Mouse (Mus musculus): ENCODE data around the gene Bcar1.

Gene Bcar1

GRCm38 (mm10) chr8:111680423-111681028 is 63.1 kb downstream of the Bcar1 start:
- DNase-seq (ENCODE audit: low spot score in 2 of 2): no peak

DNA sequence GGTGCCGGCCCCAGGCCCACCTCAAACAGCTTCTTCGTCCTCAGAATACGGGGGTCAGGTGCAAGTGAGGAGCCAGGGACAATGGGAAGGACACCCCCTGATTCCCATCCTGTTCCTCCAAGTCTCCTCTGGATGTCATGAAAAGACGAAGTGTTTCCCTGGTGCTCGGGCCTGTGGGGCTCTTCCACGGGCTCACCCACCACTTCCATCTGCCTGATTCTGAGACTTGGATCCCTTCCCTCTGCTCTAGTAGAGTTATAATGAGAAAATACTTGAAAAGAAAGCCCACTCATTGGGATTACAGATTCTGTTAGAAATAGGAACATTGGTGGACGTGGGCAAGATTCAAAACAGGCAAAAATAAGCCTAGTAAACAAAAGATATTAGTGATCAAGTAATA is 64.8 kb downstream of the Bcar1 start:
- no peak for DNase-seq (ENCODE audit: low spot score in 2 of 2)

DNA sequence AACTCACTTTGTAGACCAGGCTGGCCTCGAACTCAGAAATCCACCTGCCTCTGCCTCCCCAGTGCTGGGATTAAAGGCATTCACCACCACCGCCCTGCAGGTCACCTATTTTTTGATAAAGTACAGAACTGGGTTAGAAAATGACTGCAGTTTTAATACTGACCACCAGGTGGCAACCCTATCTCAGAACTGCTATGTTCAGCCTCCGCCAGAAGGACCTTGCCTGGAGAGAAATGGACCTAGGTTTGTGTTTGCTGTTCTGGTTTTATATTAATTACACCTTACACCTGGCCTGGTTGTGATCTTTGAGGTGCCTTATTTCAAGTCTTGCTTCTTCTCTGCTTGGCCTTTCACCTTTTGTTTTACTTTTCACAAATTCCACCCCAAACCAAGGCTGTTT is 65.5 kb downstream of the Bcar1 start:
- peak; percentile 29 to 53 for DNase-seq (ENCODE audit: low spot score in 2 of 2)

GRCm38 (mm10) chr8:111676237-111676636 is 67.4 kb downstream of the Bcar1 start:
- DNase-seq (ENCODE audit: low spot score in 2 of 2): peak; percentile 7 to 29

DNA sequence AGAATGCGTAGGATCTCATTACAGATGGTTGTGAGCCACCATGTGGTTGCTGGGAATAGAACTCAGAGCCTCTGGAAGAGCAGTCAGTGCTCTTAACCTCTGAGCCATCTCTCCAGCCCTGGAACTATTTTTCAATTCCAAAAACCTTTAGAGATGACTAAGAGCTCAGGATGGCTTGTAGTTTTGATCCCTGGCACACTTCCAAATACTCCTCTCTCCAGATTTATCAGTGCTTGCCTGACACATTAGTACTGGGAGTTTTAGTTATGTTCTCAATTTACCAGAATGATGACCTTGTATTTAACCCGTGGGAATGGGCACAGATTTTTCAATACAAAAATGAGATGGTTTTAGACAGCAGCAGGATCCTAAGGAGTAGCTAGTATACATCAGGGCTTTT is 76.9 kb downstream of the Bcar1 start:
- DNase-seq (ENCODE audit: low spot score in 2 of 2): no peak

DNA sequence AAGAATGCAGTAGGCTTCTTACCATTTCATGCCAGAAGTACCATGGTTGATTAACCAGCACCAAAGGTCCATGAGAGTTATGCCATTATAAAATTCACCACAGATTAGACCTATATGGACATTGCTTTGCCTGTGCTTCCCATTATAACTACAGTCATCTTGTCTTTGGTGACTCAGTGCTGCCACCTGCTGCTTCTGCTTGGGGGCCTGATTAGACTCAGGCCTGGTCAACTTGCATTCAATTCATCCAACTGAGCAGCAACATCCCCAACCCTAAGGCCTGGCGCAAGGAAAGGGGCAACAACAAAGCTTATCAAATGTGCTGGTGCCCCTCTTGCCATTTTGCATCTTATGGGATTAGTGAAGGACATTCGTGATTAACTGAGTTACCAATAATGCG is 81.1 kb downstream of the Bcar1 start:
- peak; percentile 33 to 66 for DNase-seq (ENCODE audit: low spot score in 2 of 2)

Measured in natural killer cell, adult 2 months (primary cell).